Mouse (Mus musculus) T-helper 17 cell (primary cell): ENCODE measurements around the gene Hfe.

Experiments
- in situ Hi-C, 2 experiments: fragments of 300-600 bp; cut with MboI, MseI; formaldehyde crosslinking; loops; 1 replicate in 1 of 2; 2 replicates in 1 of 2; pipeline ENCODE4 v1.15.1; 2025; ENCODE audit warnings: high pct_unique_total_duplicates in 2 of 2

The Hfe gene

DNA sequence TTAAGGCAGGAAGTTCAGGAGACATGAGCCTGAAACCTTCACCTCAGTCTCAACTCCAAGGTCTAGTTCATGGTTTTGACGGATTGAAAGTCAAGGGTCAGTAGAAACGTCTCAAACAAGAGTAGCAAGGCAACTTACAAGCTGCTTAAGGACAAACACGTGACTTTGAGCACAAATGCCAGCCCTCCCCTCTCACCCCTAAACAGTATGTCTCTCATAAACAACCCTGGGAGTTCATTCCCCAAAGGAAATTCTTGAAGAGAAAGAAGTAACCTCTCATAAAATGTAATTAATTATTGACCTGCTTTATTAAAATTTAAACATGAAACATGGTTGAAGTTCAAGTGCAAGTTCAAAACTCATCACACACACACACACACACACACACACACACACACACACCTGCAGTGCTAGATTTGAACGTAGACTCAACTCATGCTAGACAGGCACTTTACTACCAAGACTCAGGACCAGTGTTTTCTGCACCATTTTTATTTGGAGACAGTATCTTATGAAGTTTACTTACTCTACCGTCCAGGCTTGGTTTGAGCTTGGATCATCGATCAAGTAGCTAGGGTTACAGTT is 16.7 kb downstream of the Hfe start:
- in situ Hi-C loops, result loop anchor here in 1 of 2 experiments (5.0 kb wide), 1 partner anchor 38 kb away; no protein-coding TSS in a partner anchor

DNA sequence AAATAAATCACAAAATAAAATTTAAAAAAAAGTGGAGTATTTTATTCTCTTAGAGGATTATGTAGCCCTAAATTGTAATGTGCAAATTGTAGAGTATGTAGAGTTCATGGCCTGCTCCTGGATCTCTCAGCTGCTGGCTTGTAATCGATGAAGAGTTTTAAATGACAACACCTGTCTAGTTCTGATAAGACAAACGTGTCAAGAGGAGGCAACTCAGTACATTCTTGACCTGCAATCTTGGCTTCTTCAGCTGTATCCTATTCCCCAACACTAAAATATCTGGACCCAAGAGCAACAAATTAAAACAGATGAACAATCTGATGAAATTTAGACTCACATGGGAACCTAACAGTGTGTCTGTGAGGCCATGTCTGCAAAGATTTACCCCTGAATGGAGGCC is 21.2 kb downstream of the Hfe start:
- in situ Hi-C loops, result no loop called here

DNA sequence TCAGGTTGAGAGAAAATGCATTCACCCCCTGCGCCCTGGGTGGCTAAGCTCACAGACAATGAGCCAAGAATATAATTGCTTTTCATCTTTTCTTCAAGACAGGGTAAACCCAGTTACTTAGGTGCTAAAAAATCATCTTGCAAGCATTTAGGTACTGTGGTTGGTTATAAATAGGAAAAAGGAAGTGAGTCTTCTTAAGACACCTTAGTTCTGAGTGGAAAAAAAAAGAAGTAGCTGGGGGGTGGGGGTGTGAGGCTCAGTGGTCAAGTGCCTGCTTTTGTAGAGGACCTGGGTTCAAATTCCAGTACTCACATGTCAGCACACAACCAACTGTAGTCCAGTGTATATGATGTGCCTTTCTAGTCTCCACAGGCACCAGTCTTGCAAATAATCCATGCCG is 21.7 kb downstream of the Hfe start:
- in situ Hi-C loops, result no loop called here

DNA sequence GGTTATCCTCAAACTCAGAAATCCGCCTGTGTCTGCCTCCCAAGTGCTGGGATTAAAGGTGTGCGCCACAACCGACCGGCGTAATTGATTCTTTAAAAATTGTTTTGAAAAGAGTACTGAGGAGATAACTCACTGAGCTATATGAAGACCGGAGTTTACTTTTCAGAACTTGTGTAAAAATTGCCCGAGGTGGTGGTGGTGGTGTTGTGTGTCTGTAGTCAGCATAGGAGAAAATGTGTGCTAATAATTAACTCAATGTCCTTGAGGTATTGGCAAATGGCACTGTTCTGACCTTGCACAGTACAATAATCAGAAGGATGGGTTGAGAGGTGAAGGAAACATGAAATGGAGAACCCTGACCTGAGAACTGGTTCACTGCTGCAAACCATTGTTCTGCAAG is 22.7 kb downstream of the Hfe start:
- in situ Hi-C loops, result no loop called here

DNA sequence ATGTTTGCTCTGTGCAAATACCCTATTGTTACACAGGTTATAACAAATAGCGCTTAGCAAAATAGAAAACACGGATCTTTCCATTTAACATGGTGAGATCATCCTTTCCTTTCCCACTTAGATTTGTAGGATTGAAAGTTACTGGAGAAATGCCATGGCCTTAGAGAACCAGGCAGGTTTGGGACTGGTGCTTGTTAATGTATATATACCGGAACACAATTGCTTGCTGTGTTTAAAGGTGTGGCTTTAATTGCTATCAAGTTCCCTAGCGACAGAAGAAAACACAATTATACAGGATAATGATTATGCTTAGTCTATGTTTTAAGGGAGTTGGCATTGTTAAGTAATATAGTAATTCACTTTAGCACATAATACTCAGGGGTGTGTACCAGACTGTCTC is 23.5 kb downstream of the Hfe start:
- in situ Hi-C loops, result no loop called here

DNA sequence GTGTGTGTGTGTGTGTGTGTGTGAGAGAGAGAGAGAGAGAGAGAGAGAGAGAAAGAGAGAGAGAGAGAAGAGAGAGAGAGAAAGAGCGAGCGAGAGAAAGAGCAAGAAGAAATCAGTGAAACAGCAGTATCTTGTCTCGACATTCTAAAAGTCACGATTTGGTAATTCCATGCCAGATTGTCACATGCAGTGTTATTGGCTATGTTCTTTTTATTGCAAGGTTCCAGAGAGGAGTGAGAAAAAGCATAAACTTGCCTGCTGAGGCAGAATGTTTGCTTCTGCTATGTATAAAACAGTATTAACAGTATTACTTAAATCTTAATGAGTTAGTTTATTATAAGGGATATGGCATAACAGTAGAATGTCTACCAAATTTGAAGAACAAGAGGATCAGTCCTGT is 24.7 kb downstream of the Hfe start:
- in situ Hi-C loops, result no loop called here

DNA sequence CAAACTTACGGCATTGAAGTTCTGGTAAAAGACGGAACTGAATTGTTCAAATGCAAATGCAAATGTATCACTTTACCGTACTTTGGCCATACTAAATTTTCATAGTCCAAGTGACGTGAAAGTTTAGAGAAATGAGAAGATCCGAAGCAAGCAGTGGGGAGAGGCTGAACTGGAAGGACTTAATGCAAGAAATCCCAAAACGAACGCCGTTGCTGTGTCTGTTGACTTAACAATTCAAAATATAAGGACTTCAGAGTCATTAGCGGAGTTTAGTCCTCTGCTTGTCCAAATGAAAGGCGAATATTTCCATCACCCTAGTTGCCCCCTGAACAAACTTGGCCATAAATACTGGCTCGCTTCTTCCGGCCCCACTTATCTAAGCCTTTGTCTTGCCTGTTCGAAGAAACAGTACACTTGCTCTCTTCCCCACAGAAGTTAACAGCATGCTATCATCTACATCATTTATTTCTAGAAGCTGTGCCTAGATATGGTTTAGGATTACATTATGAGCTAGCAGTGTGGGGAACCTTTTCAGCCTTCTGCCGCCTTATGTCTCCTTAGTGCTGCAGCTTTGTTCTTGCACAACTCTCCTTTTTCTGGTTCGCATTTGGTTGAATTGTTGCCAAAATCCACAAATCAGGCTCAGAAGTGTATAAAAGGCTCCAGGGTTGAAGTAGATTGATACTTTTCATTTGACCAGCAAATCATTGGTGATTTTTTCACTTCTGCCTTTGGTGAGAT is 25.4 kb downstream of the Hfe start:
- in situ Hi-C loops, result no loop called here

DNA sequence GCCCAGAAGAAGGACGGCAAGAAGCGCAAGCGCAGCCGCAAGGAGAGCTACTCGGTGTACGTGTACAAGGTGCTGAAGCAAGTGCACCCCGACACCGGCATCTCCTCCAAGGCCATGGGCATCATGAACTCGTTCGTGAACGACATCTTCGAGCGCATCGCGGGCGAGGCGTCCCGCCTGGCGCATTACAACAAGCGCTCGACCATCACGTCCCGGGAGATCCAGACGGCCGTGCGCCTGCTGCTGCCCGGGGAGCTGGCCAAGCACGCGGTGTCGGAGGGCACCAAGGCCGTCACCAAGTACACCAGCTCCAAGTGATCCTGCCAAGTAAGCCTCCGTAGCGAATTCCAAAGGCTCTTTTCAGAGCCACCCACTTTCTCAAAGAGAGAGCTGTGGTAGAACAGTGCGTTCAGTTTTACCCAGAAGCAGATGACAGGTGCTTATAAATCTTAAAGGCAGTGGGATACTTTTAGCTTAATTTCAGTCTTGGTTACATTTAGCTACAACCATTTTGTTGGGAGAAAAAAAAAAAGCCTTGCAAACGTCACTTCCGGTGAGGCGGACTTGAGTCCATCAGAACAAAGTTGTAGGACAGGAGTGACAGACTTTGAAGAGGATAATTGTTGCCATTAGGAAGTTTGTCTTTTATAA is 26.2 kb downstream of the Hfe start:
- in situ Hi-C loops, result loop anchor here (5.0 kb wide), 4 partner anchors 52 to 1967 kb away; partner anchors contain the start of genes Hist1h2ad (in 1 of the 2), Hist1h2ae (in 1 of the 2), Hist1h2ag (in 1 of the 2) and Hist1h2ai (in 1 of the 2)

DNA sequence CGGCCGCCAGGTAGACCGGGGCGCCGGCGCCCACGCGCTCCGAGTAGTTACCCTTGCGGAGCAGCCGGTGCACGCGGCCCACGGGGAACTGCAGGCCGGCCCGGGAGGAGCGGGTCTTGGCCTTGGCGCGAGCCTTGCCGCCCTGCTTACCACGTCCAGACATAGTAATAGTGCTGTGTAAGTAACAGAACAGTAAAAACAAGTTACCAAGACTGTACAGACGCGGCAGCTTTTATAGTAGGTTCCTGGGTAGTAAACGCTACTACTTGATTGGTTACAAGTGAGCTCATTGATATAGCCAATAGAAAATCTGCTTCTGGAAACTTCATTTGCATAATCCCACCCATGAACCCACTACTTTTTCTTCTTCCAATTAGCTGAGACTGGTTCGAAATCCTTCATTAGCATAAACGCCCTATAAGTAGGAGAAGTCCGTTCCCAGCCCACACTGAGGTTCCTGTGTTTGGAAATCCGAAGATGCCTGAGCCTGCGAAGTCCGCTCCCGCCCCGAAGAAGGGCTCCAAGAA is 26.8 kb downstream of the Hfe start, which contains the start of the genes Hist1h2ac and Hist1h2bc:
Gene Hist1h2ac (minus strand): TSS at position 194 of the 527 bp plus-strand sequence.
Gene Hist1h2bc (plus strand): TSS at position 445 of the 527 bp plus-strand sequence.
- in situ Hi-C loops, result loop anchor here (5.0 kb wide), 4 partner anchors 52 to 1967 kb away; partner anchors contain the start of genes Hist1h2ad (in 1 of the 2), Hist1h2ae (in 1 of the 2), Hist1h2ag (in 1 of the 2) and Hist1h2ai (in 1 of the 2)

DNA sequence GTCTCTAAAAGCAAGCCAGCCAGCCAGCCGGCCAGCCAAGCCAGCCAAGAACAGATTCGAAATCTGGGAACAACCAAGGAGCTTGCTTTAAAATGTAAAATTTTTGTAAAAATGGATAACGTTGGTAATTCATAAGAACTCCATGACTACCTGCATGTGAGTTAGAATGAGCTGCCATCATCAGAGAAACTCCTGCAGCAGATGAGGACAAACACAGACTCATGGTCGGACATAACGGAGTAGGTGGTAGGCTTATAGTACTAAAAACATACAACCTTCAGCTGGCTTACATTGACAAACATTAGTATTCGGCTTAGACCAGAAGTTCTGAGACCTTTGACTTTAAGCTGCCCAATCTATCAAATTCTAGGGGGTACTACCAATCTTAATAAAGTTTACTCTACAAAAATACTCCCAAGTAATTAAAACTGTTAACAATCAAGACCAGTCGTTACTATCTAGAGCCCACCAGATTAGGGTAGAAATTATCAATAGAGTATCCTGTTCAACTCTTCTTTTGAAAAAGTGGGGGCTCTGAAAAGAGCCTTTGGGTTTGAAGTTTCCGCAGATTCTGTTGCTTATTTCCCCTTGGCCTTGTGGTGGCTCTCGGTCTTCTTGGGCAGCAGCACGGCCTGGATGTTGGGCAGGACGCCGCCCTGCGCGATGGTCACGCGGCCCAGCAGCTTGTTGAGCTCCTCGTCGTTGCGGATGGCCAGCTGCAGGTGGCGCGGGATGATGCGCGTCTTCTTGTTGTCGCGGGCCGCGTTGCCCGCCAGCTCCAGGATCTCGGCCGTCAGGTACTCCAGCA is 27.5 kb downstream of the Hfe start:
- in situ Hi-C loops, result loop anchor here (5.0 kb wide), 4 partner anchors 51 to 1966 kb away; partner anchors contain the start of genes Hist1h2ad (in 1 of the 2), Hist1h2ae (in 1 of the 2), Hist1h2ag (in 1 of the 2) and Hist1h2ai (in 1 of the 2)

DNA sequence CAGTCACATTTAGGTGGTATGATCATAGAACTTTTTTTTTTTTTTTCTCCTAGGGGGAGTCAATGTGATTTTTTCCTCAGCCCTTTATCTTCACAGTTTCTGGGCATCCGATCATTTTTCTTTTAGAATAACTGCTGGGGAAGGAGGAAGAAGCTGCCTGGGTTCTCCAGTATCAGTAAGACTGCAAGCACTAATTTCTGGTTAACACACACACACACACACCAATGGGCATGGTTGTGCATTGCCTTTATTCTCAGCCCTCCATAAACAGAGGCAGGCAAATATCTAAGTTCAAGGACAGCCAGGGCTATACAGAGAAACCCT is 28.1 kb downstream of the Hfe start:
- in situ Hi-C loops, result loop anchor here (5.0 kb wide), 4 partner anchors 50 to 1965 kb away; partner anchors contain the start of genes Hist1h2ad (in 1 of the 2), Hist1h2ae (in 1 of the 2), Hist1h2ag (in 1 of the 2) and Hist1h2ai (in 1 of the 2)

DNA sequence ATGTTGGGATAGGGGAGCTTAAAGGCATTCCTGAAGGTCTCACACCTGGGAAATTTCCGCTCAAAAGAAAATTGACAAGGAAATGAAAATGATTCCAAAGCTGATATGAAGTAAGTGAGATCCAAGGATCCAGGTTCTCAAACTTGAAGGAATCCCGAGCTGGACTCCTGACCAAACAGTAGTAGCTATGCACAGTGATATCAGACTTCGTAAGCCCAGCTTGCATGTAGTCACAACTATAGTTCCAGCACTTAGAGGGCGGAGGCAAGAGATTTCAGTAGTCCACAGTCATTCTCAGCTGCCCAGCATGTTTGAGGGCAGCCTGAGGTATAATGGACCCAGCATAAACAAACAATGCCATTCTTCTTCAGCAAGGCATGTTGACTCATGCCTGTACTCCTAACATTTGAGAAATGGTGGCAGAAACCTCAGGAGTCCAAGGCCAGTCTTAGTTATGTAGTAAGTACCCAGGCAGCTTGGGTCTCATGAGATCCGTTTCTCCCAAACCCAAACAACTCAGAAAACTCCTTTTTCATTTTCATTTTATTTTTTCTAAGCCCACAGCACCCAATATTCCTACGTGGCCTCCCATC is 28.6 kb downstream of the Hfe start:
- in situ Hi-C loops, result loop anchor here (5.0 kb wide), 4 partner anchors 50 to 1965 kb away; partner anchors contain the start of genes Hist1h2ad (in 1 of the 2), Hist1h2ae (in 1 of the 2), Hist1h2ag (in 1 of the 2) and Hist1h2ai (in 1 of the 2)

DNA sequence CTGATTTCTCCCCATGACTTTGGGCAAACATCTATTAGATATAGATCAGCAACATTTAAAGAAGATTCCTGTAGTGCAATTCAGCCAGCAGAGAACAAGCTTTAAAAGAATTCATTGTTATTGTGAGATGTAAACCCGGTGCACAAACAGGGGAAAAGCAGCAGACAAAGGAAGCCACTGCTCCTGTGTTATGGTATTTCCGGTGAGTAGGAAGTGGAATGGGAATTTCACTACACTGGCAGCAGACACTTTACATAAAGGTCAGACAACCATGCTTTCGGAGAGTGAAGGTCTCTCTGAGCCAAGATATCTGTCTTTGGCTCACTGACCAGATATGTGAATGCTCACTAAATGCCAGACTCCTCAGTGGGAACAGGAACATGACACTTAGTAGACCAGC is 48.1 kb downstream of the Hfe start:
- in situ Hi-C loops, result no loop called here

DNA sequence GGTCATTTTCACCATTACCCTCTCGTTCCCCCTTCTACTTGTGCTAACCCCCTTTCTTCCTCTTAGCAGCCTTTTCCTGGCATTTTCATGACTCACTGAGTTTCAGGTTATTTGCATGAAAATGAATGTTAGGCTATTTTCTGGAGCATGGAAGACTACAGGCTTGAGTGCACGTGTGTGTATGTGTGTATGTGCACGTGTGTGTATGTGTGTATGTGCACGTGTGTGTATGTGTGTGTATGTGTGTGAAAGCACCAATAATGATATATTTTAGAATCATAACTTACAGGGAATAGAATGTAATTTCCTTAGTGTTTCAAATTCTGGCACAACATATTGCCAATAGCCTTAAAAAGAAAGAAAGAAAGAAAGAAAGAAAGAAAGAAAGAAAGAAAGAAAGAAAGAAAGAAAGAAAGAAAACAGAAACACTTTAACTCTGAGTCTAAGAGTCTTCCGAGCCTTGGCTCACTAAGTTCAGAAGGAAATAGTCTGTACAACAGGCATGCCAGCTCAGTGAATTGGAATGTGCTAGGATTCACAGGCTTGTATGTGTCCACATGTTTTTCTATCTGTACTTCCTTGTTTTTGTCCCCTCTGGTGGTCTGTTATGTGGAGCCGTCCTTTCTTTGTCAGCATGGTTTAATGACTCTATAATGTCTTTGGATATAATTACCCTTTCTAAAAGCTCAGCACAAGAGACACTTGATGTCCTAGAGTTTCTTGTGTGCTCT is 50.9 kb downstream of the Hfe start:
- in situ Hi-C loops, result loop anchor here in 1 of 2 experiments (10.0 kb wide), 1 partner anchor 1475 kb away; the partner anchor contains the start of gene Vmn1r191
